Mouse (Mus musculus) hindbrain, postnatal 0 days (tissue): Measurements from ENCODE around the gene Prickle2. TPM values are rescaled to one million over a fixed set of nuclear protein-coding genes. Genes with fewer than 3 reads are reported as not detected.

ENCODE experiments used
- ATAC-seq: fragments of 200-750 bp; cut with Nextera tagmentation; 2 replicates; pipeline ENCODE4 v1.8.0; 2017; ENCODE audit warnings: mild to moderate bottlenecking, moderate TSS enrichment, moderate library complexity
- DNase-seq: peaks from one replicate; pipeline ENCODE4 v3.0.0-alpha.2; 2015; ENCODE audit warnings: low spot score
- H3K27ac ChIP-seq: fragments of 300-500 bp; sonication (generic); 2 replicates; pipeline ENCODE4 v1.5.1; 2014; ENCODE audit warnings: mild to moderate bottlenecking
- H3K27me3 ChIP-seq: fragments of 300-500 bp; sonication (generic); 2 replicates; pipeline ENCODE4 v1.6.1; 2014; ENCODE audit warnings: low read length, mixed read lengths; ENCODE audit not compliant: insufficient read depth
- H3K36me3 ChIP-seq: fragments of 300-500 bp; sonication (generic); 2 replicates; pipeline ENCODE4 v1.6.1; 2014; ENCODE audit warnings: low read length, mixed read lengths; ENCODE audit not compliant: insufficient read depth
- H3K4me1 ChIP-seq: fragments of 300-500 bp; sonication (generic); 2 replicates; pipeline ENCODE4 v1.6.1; 2014; ENCODE audit warnings: antibody characterized with exemption, low read length, mixed read lengths; ENCODE audit not compliant: insufficient read depth
- H3K4me2 ChIP-seq: fragments of 300-500 bp; sonication (generic); 2 replicates; pipeline ENCODE4 v1.6.1; 2014; ENCODE audit warnings: low read depth, mild to moderate bottlenecking, low read length, moderate library complexity, mixed read lengths
- H3K4me3 ChIP-seq: fragments of 300-500 bp; sonication (generic); 2 replicates; pipeline ENCODE4 v1.5.1; 2014; ENCODE audit warnings: low read length
- H3K9ac ChIP-seq: fragments of 300-500 bp; sonication (generic); replicated peaks from 2 replicates; pipeline ENCODE4 v1.6.1; 2014; ENCODE audit warnings: mild to moderate bottlenecking, low read length, moderate library complexity, mixed read lengths
- H3K9me3 ChIP-seq: fragments of 300-500 bp; sonication (generic); 2 replicates; pipeline ENCODE4 v1.6.1; 2016; ENCODE audit warnings: low read length, mixed read lengths
- CTCF ChIP-seq: IDR thresholded peaks from 2 replicates; pipeline ENCODE4 v1.5.1; 2016; ENCODE audit warnings: antibody characterized with exemption, control low read depth, low read depth
- WGBS: fragments of 180-500 bp; shearing (Covaris S2); extraction: QIAGEN DNeasy Blood & Tissue Kit; methylation state at CpG from one replicate; pipeline ENCODE4 v1.1.7; 2014; 5-methylcytosine and 5-hydroxymethylcytosine counted together
- polyA plus RNA-seq: library from polyadenylated mRNA; unstranded; fragments of >200 nt; fragmentation: Nextera tagmentation; extraction: Ambion mirVana; gene quantifications from 2 replicates; pipeline ENCODE4 v1.2.1, GENCODE M21; 2015
- total RNA-seq: library from RNA; depleted of rRNA; stranded (reverse); fragments of >200 nt; gene quantifications from 2 replicates; pipeline ENCODE4 v1.2.3, GENCODE M21; 2014

The Prickle2 gene
- total and polyA plus RNA-seq, 2 experiments from 2014 or later, result 11.3 to 38.7 TPM

- H3K27me3 ChIP-seq, result no peaks in the 10 kb centered on the region
- no peak overlapping the region for H3K4me3 ChIP-seq
- no peak for DNase-seq
- no peaks in the 10 kb centered on the region for H3K36me3 ChIP-seq
- no peak overlapping the region for H3K27ac ChIP-seq
- ATAC-seq, result no peak
- H3K9me3 ChIP-seq, result no peaks in the 10 kb centered on the region
- no peak overlapping the region for H3K4me2 ChIP-seq
- no peak overlapping the region for H3K9ac ChIP-seq
- 0 out of 2 replicates have a peak, but pooled peaks cover 5% of the 10 kb centered on the region for H3K4me1 ChIP-seq
- no peak for TF ChIP-seq CTCF
- WGBS, result 47% methylated on average over 6 of the region's 6 CpGs
These were observed 173.6 kb downstream of the Prickle2 start for GRCm38 (mm10) chr6:92532331-92532730.

DNA sequence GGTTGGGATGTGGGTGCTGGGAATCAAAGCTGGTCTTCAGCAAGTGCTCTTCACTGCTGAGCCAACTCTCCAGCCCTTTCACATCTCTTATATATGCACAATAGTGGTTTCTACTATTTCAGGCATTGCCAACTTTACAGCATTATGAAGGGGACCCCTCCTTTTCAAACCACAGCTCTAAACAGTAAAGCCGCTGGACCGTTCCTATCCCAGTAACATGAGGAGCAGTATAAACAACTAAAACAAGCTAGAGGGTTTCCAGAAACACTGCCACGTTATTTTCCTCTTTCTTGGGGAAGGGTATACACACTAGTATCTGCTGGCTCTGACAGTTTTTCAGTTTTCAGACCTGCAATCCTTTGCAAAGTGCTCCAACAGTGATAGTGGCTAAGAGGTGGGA is 179.7 kb downstream of the Prickle2 start:
- Histone ChIP-seq H3K9ac (no peak overlapping the region), H3K27ac (no peak overlapping the region), H3K4me2 (no peak overlapping the region), H3K4me3 (no peak overlapping the region), H3K27me3 (no peaks in the 10 kb centered on the region), H3K9me3 (no peaks in the 10 kb centered on the region), H3K36me3 (no peaks in the 10 kb centered on the region), H3K4me1 (peaks cover 7% of the 10 kb centered on the region; the same call in 1 of the 2 replicates)
- DNase-seq (no peak), ATAC-seq (no peak)
- 73% methylated on average over 3 of the region's 3 CpGs for WGBS
- no peak for TF ChIP-seq CTCF

DNA sequence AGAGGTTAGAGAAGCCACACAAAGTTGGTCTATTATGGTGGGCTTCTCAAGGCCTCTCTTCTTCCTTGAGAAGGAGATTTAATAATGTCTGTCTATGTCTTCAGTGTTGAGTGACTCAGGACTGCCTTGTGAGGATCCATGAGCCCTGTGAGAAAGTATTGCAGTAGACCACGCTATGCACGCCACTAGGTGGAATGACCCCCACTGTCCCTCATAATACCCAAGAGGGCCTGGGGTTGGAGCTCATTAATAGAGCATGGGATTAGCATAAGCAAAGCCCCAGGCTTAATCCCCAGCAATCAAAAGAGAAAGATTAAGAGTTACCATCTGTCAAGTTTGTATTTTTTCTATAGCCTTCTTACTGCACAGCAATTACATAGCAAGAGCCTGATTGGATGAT is 180.3 kb downstream of the Prickle2 start:
- TF ChIP-seq CTCF, result no peak
- peaks cover 10% of the 10 kb centered on the region for H3K4me1 ChIP-seq
- no peaks in the 10 kb centered on the region for H3K36me3 ChIP-seq
- no peak for ATAC-seq
- no peaks in the 10 kb centered on the region for H3K9me3 ChIP-seq
- H3K27me3 ChIP-seq, result no peaks in the 10 kb centered on the region
- no peak for DNase-seq
- H3K4me2 ChIP-seq, result no peak overlapping the region
- H3K9ac ChIP-seq, result no peak overlapping the region
- WGBS, result 24% methylated on average over 2 of the region's 2 CpGs
- no peak overlapping the region for H3K4me3 ChIP-seq
- no peak overlapping the region for H3K27ac ChIP-seq

GRCm38 (mm10) chr6:92521526-92522075 is 184.4 kb downstream of the Prickle2 start:
- no peak for TF ChIP-seq CTCF
- no peak overlapping the region for H3K27ac ChIP-seq
- H3K4me2 ChIP-seq, result peak overlapping the region; percentile 13; the same call in 1 of the 2 replicates
- ATAC-seq, result peak; percentile 62; the same call in 1 of the 2 replicates
- H3K27me3 ChIP-seq, result no peaks in the 10 kb centered on the region
- no peaks in the 10 kb centered on the region for H3K9me3 ChIP-seq
- peaks cover 19% of the 10 kb centered on the region for H3K4me1 ChIP-seq
- no peak overlapping the region for H3K4me3 ChIP-seq
- peak; percentile 87 for DNase-seq
- no peak overlapping the region for H3K9ac ChIP-seq
- WGBS, result 44% methylated on average over 7 of the region's 7 CpGs
- no peaks in the 10 kb centered on the region for H3K36me3 ChIP-seq

- ATAC-seq (peak; percentile 27), DNase-seq (peak; percentile 38)
- Histone ChIP-seq H3K27me3 (no peaks in the 10 kb centered on the region), H3K4me2 (no peak overlapping the region), H3K4me1 (peaks cover 19% of the 10 kb centered on the region), H3K4me3 (no peak overlapping the region), H3K36me3 (no peaks in the 10 kb centered on the region), H3K9ac (no peak overlapping the region), H3K9me3 (no peaks in the 10 kb centered on the region), H3K27ac (no peak overlapping the region)
- 47% methylated on average over 5 of the region's 5 CpGs for WGBS
- no peak for TF ChIP-seq CTCF
These were observed 185.7 kb downstream of the Prickle2 start for GRCm38 (mm10) chr6:92520088-92520875.

DNA sequence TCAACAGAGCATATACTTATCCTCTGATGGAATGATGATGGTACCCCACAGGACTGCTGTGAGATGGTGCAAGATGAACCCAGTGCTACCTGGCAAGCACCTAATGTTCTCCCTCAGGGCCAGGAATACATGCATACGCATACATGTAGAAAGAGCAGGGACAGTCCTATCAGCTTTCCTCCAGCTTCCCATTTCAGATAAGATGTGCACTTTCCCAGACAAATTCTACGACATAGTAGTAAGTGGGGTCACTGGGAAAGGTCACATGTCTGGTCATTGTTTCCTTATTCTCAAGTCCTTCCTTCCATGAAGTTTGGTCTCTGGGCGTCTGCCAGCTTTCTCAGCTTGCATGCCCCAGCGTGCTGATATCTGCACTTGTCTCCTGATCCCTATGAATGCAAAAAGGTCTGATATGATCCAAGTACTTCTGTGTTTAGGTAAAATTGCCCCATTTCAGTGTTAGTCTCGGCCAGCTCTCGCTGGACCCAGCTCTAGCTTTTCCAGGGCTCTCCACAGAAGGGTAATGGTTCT is 187.5 kb downstream of the Prickle2 start:
- 90% methylated on average over 6 of the region's 6 CpGs for WGBS
- Histone ChIP-seq H3K27ac (no peak overlapping the region), H3K27me3 (no peaks in the 10 kb centered on the region), H3K9ac (no peak overlapping the region), H3K4me3 (no peak overlapping the region), H3K9me3 (no peaks in the 10 kb centered on the region), H3K4me2 (no peak overlapping the region), H3K36me3 (no peaks in the 10 kb centered on the region), H3K4me1 (peaks cover 19% of the 10 kb centered on the region)
- TF ChIP-seq CTCF, result no peak
- DNase-seq (no peak), ATAC-seq (no peak)

GRCm38 (mm10) chr6:92517002-92517401 is 189.0 kb downstream of the Prickle2 start:
- WGBS, result 82% methylated on average over 2 of the region's 2 CpGs
- no peaks in the 10 kb centered on the region for H3K27me3 ChIP-seq
- ATAC-seq (no peak), DNase-seq (no peak)
- H3K4me1 ChIP-seq, result peaks cover 19% of the 10 kb centered on the region
- TF ChIP-seq CTCF, result no peak
- H3K27ac ChIP-seq, result no peak overlapping the region
- H3K9me3 ChIP-seq, result no peaks in the 10 kb centered on the region
- H3K36me3 ChIP-seq, result no peaks in the 10 kb centered on the region
- H3K4me3 ChIP-seq, result no peak overlapping the region
- no peak overlapping the region for H3K4me2 ChIP-seq
- H3K9ac ChIP-seq, result no peak overlapping the region
